Mouse (Mus musculus) right cerebral cortex, adult 2 months (tissue): ENCODE data around the gene Esp1.
"Not testable (repeated sequence)": the region's sequence is repeated elsewhere in the genome, so short reads cannot be mapped to it uniquely, and the experiment has no call there.

Experiments used
- DNase-seq, 2 experiments: peaks; one replicate each; pipeline ENCODE4 v3.0.0; 2021 to 2022; ENCODE audit warnings: low spot score in 2 of 2

The Esp1 gene

DNA sequence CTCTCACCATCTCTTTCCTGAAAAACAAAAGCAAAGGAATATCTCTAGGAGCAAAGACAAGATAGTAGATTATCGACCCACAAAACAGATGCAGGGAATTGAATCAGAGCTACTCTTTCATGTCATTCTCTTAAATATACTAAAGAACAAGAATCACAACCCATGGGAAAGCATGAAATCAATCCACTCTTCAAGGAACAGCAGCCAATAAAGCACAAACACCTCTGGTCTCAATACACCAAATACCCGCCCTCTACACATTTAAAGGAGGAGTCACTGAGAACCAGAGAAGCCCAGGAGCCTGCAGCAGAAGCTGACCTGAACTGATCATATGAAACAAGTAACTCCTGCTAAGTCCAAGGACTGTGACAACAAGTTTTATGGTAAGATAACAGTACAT, at the start of gene Esp1:
Gene Esp1 (plus strand): TSS at position 301 of the 400 bp plus-strand sequence.
- DNase-seq: no peak

DNA sequence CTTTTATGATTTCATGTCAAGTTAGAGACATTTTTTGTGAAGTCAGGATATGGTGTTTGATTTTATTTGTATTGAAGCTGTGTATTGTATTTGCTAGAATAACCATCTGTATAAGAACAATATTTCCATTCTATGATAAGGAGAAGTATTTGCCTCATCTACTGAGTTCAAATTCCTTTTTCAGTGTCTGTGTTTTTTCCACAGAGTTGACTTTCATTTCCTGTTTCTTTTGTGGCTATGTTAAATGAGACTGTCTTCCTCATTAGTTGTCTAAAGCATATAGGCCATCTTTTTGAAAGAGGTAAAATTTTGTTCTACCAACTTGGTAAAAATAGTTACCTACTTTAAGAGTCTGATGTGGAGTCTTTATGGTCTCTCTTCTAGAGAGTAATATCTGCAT, 10.6 kb upstream of the Esp1 start:
- no peak for DNase-seq

DNA sequence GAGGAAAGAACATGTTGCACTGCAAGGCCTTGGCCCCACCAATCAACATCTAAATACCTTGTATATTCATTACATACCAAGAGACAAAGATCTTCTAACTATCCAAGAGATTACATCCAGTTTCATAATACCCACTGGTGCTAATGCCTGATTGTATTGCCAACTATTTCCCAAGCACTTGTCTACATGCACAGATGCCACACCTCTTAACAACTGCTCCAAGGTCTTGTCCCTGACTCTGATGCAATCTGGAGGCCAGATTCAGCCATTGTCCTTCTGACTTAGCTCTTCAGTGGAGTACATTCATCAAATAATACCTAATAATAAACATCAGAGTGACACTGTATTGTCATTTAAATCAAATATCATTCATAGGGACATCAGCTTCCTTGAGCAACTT, 9.9 kb upstream of the Esp1 start:
- not testable (repeated sequence) for DNase-seq

- no peak for DNase-seq
Measured at GRCm38 (mm10) chr17:40731296-40731695, 4.4 kb downstream of the Esp1 start.

GRCm38 (mm10) chr17:40731724-40732123, 4.8 kb downstream of the Esp1 start:
- no peak for DNase-seq

DNA sequence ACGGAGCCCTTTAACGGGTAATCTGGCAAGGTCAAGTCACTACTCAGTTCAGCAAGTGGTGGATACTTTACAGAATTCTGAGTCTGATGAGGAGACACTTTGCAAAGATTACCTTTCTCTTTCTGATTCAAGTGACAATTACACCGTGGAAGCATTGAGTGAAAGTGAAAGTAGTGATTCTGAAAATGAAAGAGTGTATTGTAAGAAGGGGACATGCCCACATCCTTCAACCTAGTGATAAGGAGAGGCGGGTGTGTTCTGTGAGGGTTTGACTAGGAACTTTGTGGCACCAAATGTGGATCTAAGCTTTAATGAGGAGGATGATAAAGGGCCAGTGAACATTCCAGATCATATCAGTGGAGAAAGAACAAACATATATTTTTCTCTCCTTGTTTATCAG, 36.7 kb downstream of the Esp1 start:
- DNase-seq: no peak

DNA sequence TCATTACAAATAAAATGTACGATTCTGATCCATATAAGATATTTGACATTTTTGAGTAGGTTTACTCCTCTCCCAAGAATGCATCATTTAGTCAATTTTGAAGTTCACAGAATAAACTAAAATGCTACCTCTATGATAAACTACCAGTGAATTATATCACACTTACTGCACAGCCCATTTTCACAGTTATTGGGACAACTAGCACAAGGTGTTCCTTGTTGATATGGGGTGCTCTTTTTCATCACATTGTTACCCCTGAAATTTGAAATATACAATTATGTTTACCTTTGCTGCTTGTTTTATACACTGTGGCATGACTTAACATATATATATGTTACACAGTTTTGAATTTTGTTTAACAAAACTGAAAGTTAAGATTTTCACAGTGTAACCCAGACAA, 40.2 kb downstream of the Esp1 start:
- DNase-seq: no peak
